Mouse (Mus musculus): ENCODE measurements around the gene Pacsin2. TPM values are rescaled to one million over a fixed set of nuclear protein-coding genes. Genes with fewer than 3 reads are reported as not detected.
A peak's percentile ranks its signal among the peaks of the same experiment; 100 is the strongest.
"Not testable (repeated sequence)": the region's sequence is repeated elsewhere in the genome, so short reads cannot be mapped to it uniquely, and the experiment has no call there.

Pacsin2 gene
- polyA plus RNA-seq, 1 experiment from 2014 or later, result 11.0 TPM

- Histone ChIP-seq H3K9me3 (replicated peaks; ENCODE audit: control insufficient read depth, low read length) (no peaks in the 10 kb centered on the region), H3K27ac (ENCODE audit: low read depth, low read length) (no peak overlapping the region), H3K4me1 (ENCODE audit: control insufficient read depth, insufficient read depth, low read length) (no peaks in the 10 kb centered on the region), H3K4me3 (ENCODE audit: low read depth, low read length) (peak overlapping the region; percentile 28), H3K27me3 (replicated peaks; ENCODE audit: control insufficient read depth, insufficient read depth, low read length) (no peaks in the 10 kb centered on the region), H3K4me2 (ENCODE audit: low read length) (peak overlapping the region; percentile 42), H3K9ac (ENCODE audit: low read length) (no peak overlapping the region), H3K36me3 (ENCODE audit: control insufficient read depth, insufficient read depth, low read length) (no peaks in the 10 kb centered on the region)
- ATAC-seq, result peak; percentile 52; the same call in 1 of the 2 replicates
- peak; percentile 54 for DNase-seq (ENCODE audit: low spot score)
- WGBS, result 32% methylated on average over 52 of the region's 58 CpGs
Measured at GRCm38 (mm10) chr15:83366933-83367552, 97.4 kb downstream of the Pacsin2 start.

GRCm38 (mm10) chr15:83365697-83366096, 98.7 kb downstream of the Pacsin2 start:
- ATAC-seq (no peak), DNase-seq (ENCODE audit: low spot score) (no peak)
- H3K4me2 ChIP-seq (ENCODE audit: low read length), result no peak overlapping the region
- H3K9me3 ChIP-seq (replicated peaks; ENCODE audit: control insufficient read depth, low read length), result no peaks in the 10 kb centered on the region
- H3K4me3 ChIP-seq (ENCODE audit: low read depth, low read length), result no peak overlapping the region
- no peak overlapping the region for H3K27ac ChIP-seq (ENCODE audit: low read depth, low read length)
- H3K27me3 ChIP-seq (replicated peaks; ENCODE audit: control insufficient read depth, insufficient read depth, low read length), result no peaks in the 10 kb centered on the region
- H3K4me1 ChIP-seq (ENCODE audit: control insufficient read depth, insufficient read depth, low read length), result no peaks in the 10 kb centered on the region
- no peak overlapping the region for H3K9ac ChIP-seq (ENCODE audit: low read length)
- no peaks in the 10 kb centered on the region for H3K36me3 ChIP-seq (ENCODE audit: control insufficient read depth, insufficient read depth, low read length)

GRCm38 (mm10) chr15:83364194-83364593, 100.2 kb downstream of the Pacsin2 start:
- Histone ChIP-seq H3K36me3 (ENCODE audit: control insufficient read depth, insufficient read depth, low read length) (no peaks in the 10 kb centered on the region), H3K9me3 (replicated peaks; ENCODE audit: control insufficient read depth, low read length) (no peaks in the 10 kb centered on the region), H3K4me2 (ENCODE audit: low read length) (no peak overlapping the region), H3K4me3 (ENCODE audit: low read depth, low read length) (no peak overlapping the region), H3K9ac (ENCODE audit: low read length) (no peak overlapping the region), H3K27ac (ENCODE audit: low read depth, low read length) (no peak overlapping the region), H3K4me1 (ENCODE audit: control insufficient read depth, insufficient read depth, low read length) (no peaks in the 10 kb centered on the region), H3K27me3 (replicated peaks; ENCODE audit: control insufficient read depth, insufficient read depth, low read length) (no peaks in the 10 kb centered on the region)
- ATAC-seq, result no peak
- no peak for DNase-seq (ENCODE audit: low spot score)
- 71% methylated on average over 3 of the region's 3 CpGs for WGBS

GRCm38 (mm10) chr15:83362813-83363212, 101.6 kb downstream of the Pacsin2 start:
- not testable (repeated sequence) for H3K36me3 ChIP-seq (ENCODE audit: control insufficient read depth, insufficient read depth, low read length); H3K4me3 ChIP-seq (ENCODE audit: low read depth, low read length); H3K4me2 ChIP-seq (ENCODE audit: low read length); H3K9me3 ChIP-seq (replicated peaks; ENCODE audit: control insufficient read depth, low read length); H3K9ac ChIP-seq (ENCODE audit: low read length); ATAC-seq; H3K27ac ChIP-seq (ENCODE audit: low read depth, low read length); H3K27me3 ChIP-seq (replicated peaks; ENCODE audit: control insufficient read depth, insufficient read depth, low read length); DNase-seq (ENCODE audit: low spot score); H3K4me1 ChIP-seq (ENCODE audit: control insufficient read depth, insufficient read depth, low read length)
- WGBS, result 78% methylated on average over 1 of the region's 1 CpGs

- not testable (repeated sequence) for DNase-seq (ENCODE audit: low spot score); H3K27ac ChIP-seq (ENCODE audit: low read depth, low read length); H3K4me2 ChIP-seq (ENCODE audit: low read length); H3K4me3 ChIP-seq (ENCODE audit: low read depth, low read length); H3K36me3 ChIP-seq (ENCODE audit: control insufficient read depth, insufficient read depth, low read length); H3K4me1 ChIP-seq (ENCODE audit: control insufficient read depth, insufficient read depth, low read length); H3K9ac ChIP-seq (ENCODE audit: low read length); H3K27me3 ChIP-seq (replicated peaks; ENCODE audit: control insufficient read depth, insufficient read depth, low read length); ATAC-seq; H3K9me3 ChIP-seq (replicated peaks; ENCODE audit: control insufficient read depth, low read length)
- 58% methylated on average over 4 of the region's 5 CpGs for WGBS
Measured at GRCm38 (mm10) chr15:83360899-83361298, 103.5 kb downstream of the Pacsin2 start.

GRCm38 (mm10) chr15:83360140-83360539, 104.3 kb downstream of the Pacsin2 start:
- WGBS, result 89% methylated on average over 3 of the region's 3 CpGs
- no peaks in the 10 kb centered on the region for H3K9me3 ChIP-seq (replicated peaks; ENCODE audit: control insufficient read depth, low read length)
- H3K4me2 ChIP-seq (ENCODE audit: low read length), result no peak overlapping the region
- no peaks in the 10 kb centered on the region for H3K36me3 ChIP-seq (ENCODE audit: control insufficient read depth, insufficient read depth, low read length)
- ATAC-seq (no peak), DNase-seq (ENCODE audit: low spot score) (no peak)
- no peaks in the 10 kb centered on the region for H3K4me1 ChIP-seq (ENCODE audit: control insufficient read depth, insufficient read depth, low read length)
- H3K4me3 ChIP-seq (ENCODE audit: low read depth, low read length), result no peak overlapping the region
- no peak overlapping the region for H3K9ac ChIP-seq (ENCODE audit: low read length)
- no peak overlapping the region for H3K27ac ChIP-seq (ENCODE audit: low read depth, low read length)
- H3K27me3 ChIP-seq (replicated peaks; ENCODE audit: control insufficient read depth, insufficient read depth, low read length), result no peaks in the 10 kb centered on the region

GRCm38 (mm10) chr15:83358476-83358875, 105.9 kb downstream of the Pacsin2 start:
- ATAC-seq, result no peak
- WGBS, result 90% methylated on average over 1 of the region's 1 CpGs
- H3K4me2 ChIP-seq (ENCODE audit: low read length), result no peak overlapping the region

GRCm38 (mm10) chr15:83351546-83351945, 112.9 kb downstream of the Pacsin2 start:
- ATAC-seq (no peak), DNase-seq (ENCODE audit: low spot score) (no peak)
- Histone ChIP-seq H3K4me1 (ENCODE audit: control insufficient read depth, insufficient read depth, low read length) (peaks cover 9% of the 10 kb centered on the region), H3K4me2 (ENCODE audit: low read length) (no peak overlapping the region), H3K27me3 (replicated peaks; ENCODE audit: control insufficient read depth, insufficient read depth, low read length) (no peaks in the 10 kb centered on the region), H3K9me3 (replicated peaks; ENCODE audit: control insufficient read depth, low read length) (no peaks in the 10 kb centered on the region), H3K36me3 (ENCODE audit: control insufficient read depth, insufficient read depth, low read length) (no peaks in the 10 kb centered on the region), H3K9ac (ENCODE audit: low read length) (no peak overlapping the region), H3K27ac (ENCODE audit: low read depth, low read length) (no peak overlapping the region), H3K4me3 (ENCODE audit: low read depth, low read length) (no peak overlapping the region)
- 88% methylated on average over 4 of the region's 4 CpGs for WGBS

More at GRCm38 (mm10) chr15:83358476-83358875, 105.9 kb downstream of the Pacsin2 start:
- Histone ChIP-seq H3K36me3 (ENCODE audit: control insufficient read depth, insufficient read depth, low read length) (no peaks in the 10 kb centered on the region), H3K27me3 (replicated peaks; ENCODE audit: control insufficient read depth, insufficient read depth, low read length) (no peaks in the 10 kb centered on the region), H3K9me3 (replicated peaks; ENCODE audit: control insufficient read depth, low read length) (no peaks in the 10 kb centered on the region), H3K9ac (ENCODE audit: low read length) (no peak overlapping the region), H3K4me1 (ENCODE audit: control insufficient read depth, insufficient read depth, low read length) (no peaks in the 10 kb centered on the region), H3K27ac (ENCODE audit: low read depth, low read length) (no peak overlapping the region), H3K4me3 (ENCODE audit: low read depth, low read length) (no peak overlapping the region)
- no peak for DNase-seq (ENCODE audit: low spot score)

- H3K9me3 ChIP-seq (replicated peaks; ENCODE audit: control insufficient read depth, low read length), result no peaks in the 10 kb centered on the region
- H3K4me2 ChIP-seq (ENCODE audit: low read length), result peak overlapping the region; percentile 84; the same call in 1 of the 2 replicates
- peaks cover 9% of the 10 kb centered on the region for H3K4me1 ChIP-seq (ENCODE audit: control insufficient read depth, insufficient read depth, low read length)
- H3K36me3 ChIP-seq (ENCODE audit: control insufficient read depth, insufficient read depth, low read length), result no peaks in the 10 kb centered on the region
- H3K27me3 ChIP-seq (replicated peaks; ENCODE audit: control insufficient read depth, insufficient read depth, low read length), result no peaks in the 10 kb centered on the region
- ATAC-seq (no peak), DNase-seq (ENCODE audit: low spot score) (no peak)
- H3K27ac ChIP-seq (ENCODE audit: low read depth, low read length), result no peak overlapping the region
- no peak overlapping the region for H3K4me3 ChIP-seq (ENCODE audit: low read depth, low read length)
- 80% methylated on average over 2 of the region's 2 CpGs for WGBS
- peak overlapping the region; percentile 68; the same call in 1 of the 2 replicates for H3K9ac ChIP-seq (ENCODE audit: low read length)
Measured at GRCm38 (mm10) chr15:83350859-83351258, 113.5 kb downstream of the Pacsin2 start.
